Mouse (Mus musculus): ENCODE data around the gene Usp7. TPM values are rescaled to one million over a fixed set of nuclear protein-coding genes. Genes with fewer than 3 reads are reported as not detected.
A peak's percentile ranks its signal among the peaks of the same experiment; 100 is the strongest.
"Not testable (repeated sequence)": the region's sequence is repeated elsewhere in the genome, so short reads cannot be mapped to it uniquely, and the experiment has no call there.

The Usp7 gene
- polyA plus RNA-seq, 1 experiment from 2014 or later, result 23.3 TPM

GRCm38 (mm10) chr16:8738542-8739514 lies 53.3 kb downstream of the Usp7 start:
- H3K4me3 ChIP-seq, result peak overlapping the region; percentile 96
- no peaks in the 10 kb centered on the region for H3K27me3 ChIP-seq (ENCODE audit: insufficient read depth, poor library complexity, severe bottlenecking)
- peaks cover 32% of the 10 kb centered on the region for H3K4me1 ChIP-seq (replicated peaks)
- WGBS, result 7% methylated on average over 124 of the region's 126 CpGs
- H3K27ac ChIP-seq, result peak overlapping the region; percentile 98
- no peaks in the 10 kb centered on the region for H3K9me3 ChIP-seq
- peak; percentile 89 for DNase-seq (ENCODE audit: low spot score)
- H3K36me3 ChIP-seq, result no peaks in the 10 kb centered on the region

- no peaks in the 10 kb centered on the region for H3K36me3 ChIP-seq
- no peaks in the 10 kb centered on the region for H3K27me3 ChIP-seq (ENCODE audit: insufficient read depth, poor library complexity, severe bottlenecking)
- H3K4me3 ChIP-seq, result peak overlapping the region; percentile 96
- H3K27ac ChIP-seq, result peak overlapping the region; percentile 98
- WGBS, result 3% methylated on average over 110 of the region's 110 CpGs
- no peaks in the 10 kb centered on the region for H3K9me3 ChIP-seq
- peak; percentile 61 for DNase-seq (ENCODE audit: low spot score)
- peaks cover 32% of the 10 kb centered on the region for H3K4me1 ChIP-seq (replicated peaks)
Observed at GRCm38 (mm10) chr16:8737666-8738541, 54.2 kb downstream of the Usp7 start.

- H3K36me3 ChIP-seq, result no peaks in the 10 kb centered on the region
- peaks cover 32% of the 10 kb centered on the region for H3K4me1 ChIP-seq (replicated peaks)
- peak overlapping the region; percentile 98 for H3K27ac ChIP-seq
- peak overlapping the region; percentile 96 for H3K4me3 ChIP-seq
- H3K9me3 ChIP-seq, result no peaks in the 10 kb centered on the region
- WGBS, result 1% methylated on average over 11 of the region's 11 CpGs
- DNase-seq (ENCODE audit: low spot score), result no peak
- H3K27me3 ChIP-seq (ENCODE audit: insufficient read depth, poor library complexity, severe bottlenecking), result no peaks in the 10 kb centered on the region
Observed at GRCm38 (mm10) chr16:8737341-8737665, 54.8 kb downstream of the Usp7 start.

- WGBS, result 9% methylated on average over 7 of the region's 7 CpGs
- Histone ChIP-seq H3K9me3 (no peaks in the 10 kb centered on the region), H3K27ac (peak overlapping the region; percentile 98)
Observed at GRCm38 (mm10) chr16:8736757-8737156, 55.4 kb downstream of the Usp7 start.

DNA sequence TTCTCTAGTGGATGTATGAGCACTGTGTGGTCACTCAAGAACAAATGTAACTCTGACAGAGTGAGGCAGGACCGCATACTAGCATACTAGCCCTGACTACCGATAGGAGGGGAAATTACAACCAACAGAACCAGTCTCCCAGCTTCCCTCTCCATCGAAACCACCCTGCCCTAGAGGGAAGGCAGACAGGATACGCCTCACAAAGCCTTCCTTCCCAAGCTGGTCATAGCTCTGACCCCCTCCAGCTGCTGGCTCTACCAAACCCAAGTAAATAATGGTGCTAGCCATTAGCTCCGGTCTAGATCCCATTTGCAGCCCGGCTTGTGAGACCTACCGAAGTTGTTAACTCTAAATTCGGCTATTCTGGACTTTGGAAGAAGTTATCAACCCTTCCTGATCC lies 56.1 kb downstream of the Usp7 start:
- H3K27me3 ChIP-seq (ENCODE audit: insufficient read depth, poor library complexity, severe bottlenecking), result no peaks in the 10 kb centered on the region
- DNase-seq (ENCODE audit: low spot score), result peak; percentile 6
- H3K9me3 ChIP-seq, result no peaks in the 10 kb centered on the region
- peaks cover 37% of the 10 kb centered on the region for H3K4me1 ChIP-seq (replicated peaks)
- peak overlapping the region; percentile 96 for H3K4me3 ChIP-seq
- H3K27ac ChIP-seq, result peak overlapping the region; percentile 16; the same call in 1 of the 2 replicates
- H3K36me3 ChIP-seq, result no peaks in the 10 kb centered on the region; the same call in 1 of the 2 replicates
- WGBS, result 34% methylated on average over 8 of the region's 8 CpGs

More at GRCm38 (mm10) chr16:8736757-8737156, 55.4 kb downstream of the Usp7 start:
- Histone ChIP-seq H3K27me3 (ENCODE audit: insufficient read depth, poor library complexity, severe bottlenecking) (no peaks in the 10 kb centered on the region), H3K36me3 (no peaks in the 10 kb centered on the region), H3K4me1 (replicated peaks) (peaks cover 32% of the 10 kb centered on the region), H3K4me3 (peak overlapping the region; percentile 96)
- no peak for DNase-seq (ENCODE audit: low spot score)

- Histone ChIP-seq H3K4me1 (replicated peaks) (peaks cover 46% of the 10 kb centered on the region), H3K9me3 (no peaks in the 10 kb centered on the region), H3K27me3 (ENCODE audit: insufficient read depth, poor library complexity, severe bottlenecking) (no peaks in the 10 kb centered on the region), H3K27ac (no peak overlapping the region), H3K4me3 (no peak overlapping the region), H3K36me3 (no peaks in the 10 kb centered on the region; the same call in 1 of the 2 replicates)
- DNase-seq (ENCODE audit: low spot score), result no peak
- 86% methylated on average over 4 of the region's 4 CpGs for WGBS
Observed at GRCm38 (mm10) chr16:8734693-8735092, 57.4 kb downstream of the Usp7 start.

DNA sequence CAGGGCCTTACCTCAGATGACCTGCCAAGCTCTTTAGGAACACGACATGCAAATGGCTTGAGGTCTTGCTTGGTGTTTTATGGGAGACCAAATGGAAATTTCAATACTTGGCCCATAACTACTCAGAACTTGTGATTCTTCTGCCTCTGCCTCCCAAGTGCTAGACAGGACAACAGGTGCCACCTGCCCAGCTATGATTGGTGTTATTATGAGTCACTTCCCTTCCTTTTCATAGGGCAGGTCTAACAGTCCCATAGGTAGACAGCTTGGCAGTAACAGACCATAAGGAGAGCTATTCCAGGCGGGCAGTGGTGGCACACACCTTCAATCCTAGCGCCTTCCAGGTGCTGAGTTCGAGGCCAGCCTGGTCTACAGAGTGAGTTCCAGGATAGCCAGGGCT lies 58.5 kb downstream of the Usp7 start:
- no peaks in the 10 kb centered on the region for H3K27me3 ChIP-seq (ENCODE audit: insufficient read depth, poor library complexity, severe bottlenecking)
- H3K36me3 ChIP-seq, result no peaks in the 10 kb centered on the region; the same call in 1 of the 2 replicates
- DNase-seq (ENCODE audit: low spot score), result no peak
- H3K4me3 ChIP-seq, result no peak overlapping the region
- 95% methylated on average over 4 of the region's 4 CpGs for WGBS
- H3K9me3 ChIP-seq, result no peaks in the 10 kb centered on the region
- peaks cover 46% of the 10 kb centered on the region for H3K4me1 ChIP-seq (replicated peaks)
- no peak overlapping the region for H3K27ac ChIP-seq

DNA sequence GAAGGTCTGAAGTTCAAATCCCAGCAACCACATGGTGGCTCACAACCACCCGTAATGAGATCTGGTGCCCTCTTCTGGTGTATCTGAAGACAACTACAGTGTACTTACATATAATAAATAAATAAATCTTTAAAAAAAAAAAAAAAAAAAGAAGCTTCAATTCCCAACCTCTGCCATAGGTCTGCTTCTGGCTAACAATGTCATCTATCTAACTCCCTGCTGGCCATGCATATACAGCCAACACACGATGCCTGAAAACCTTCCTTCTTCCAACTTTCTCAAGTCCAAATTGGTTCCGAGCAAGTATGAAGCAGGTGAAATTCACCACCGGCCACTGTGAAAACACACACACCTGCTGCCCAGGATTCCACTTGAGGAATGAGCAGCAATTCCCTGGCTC lies 59.7 kb downstream of the Usp7 start:
- 97% methylated on average over 4 of the region's 4 CpGs for WGBS
- H3K27ac ChIP-seq; H3K9me3 ChIP-seq; DNase-seq (ENCODE audit: low spot score); H3K36me3 ChIP-seq; H3K27me3 ChIP-seq (ENCODE audit: insufficient read depth, poor library complexity, severe bottlenecking); H3K4me3 ChIP-seq: not testable (repeated sequence)
- peaks cover 46% of the 10 kb centered on the region for H3K4me1 ChIP-seq (replicated peaks)

DNA sequence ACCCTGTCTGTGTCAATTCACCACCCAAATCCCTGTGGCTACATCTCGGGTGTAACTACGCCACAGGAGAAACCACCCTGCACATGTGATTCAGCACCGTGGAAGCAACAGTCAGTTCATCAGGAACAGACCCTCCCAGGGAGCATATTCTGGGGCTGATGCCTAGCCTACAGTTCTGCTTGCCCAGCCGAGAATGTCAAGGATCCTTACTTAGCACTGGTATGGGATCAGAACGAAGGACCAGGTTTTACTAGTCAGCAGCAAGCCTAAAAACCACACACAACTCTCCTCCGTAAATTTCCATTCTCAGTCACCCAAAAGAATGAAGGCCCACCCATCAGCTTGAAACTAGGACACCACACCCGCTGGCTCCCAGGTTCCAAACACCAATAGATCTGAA lies 60.5 kb downstream of the Usp7 start:
- 90% methylated on average over 7 of the region's 7 CpGs for WGBS
- Histone ChIP-seq H3K27ac (no peak overlapping the region), H3K9me3 (no peaks in the 10 kb centered on the region), H3K27me3 (ENCODE audit: insufficient read depth, poor library complexity, severe bottlenecking) (no peaks in the 10 kb centered on the region), H3K4me3 (no peak overlapping the region), H3K4me1 (replicated peaks) (peaks cover 40% of the 10 kb centered on the region), H3K36me3 (peaks cover 5% of the 10 kb centered on the region; the same call in 1 of the 2 replicates)
- no peak for DNase-seq (ENCODE audit: low spot score)

DNA sequence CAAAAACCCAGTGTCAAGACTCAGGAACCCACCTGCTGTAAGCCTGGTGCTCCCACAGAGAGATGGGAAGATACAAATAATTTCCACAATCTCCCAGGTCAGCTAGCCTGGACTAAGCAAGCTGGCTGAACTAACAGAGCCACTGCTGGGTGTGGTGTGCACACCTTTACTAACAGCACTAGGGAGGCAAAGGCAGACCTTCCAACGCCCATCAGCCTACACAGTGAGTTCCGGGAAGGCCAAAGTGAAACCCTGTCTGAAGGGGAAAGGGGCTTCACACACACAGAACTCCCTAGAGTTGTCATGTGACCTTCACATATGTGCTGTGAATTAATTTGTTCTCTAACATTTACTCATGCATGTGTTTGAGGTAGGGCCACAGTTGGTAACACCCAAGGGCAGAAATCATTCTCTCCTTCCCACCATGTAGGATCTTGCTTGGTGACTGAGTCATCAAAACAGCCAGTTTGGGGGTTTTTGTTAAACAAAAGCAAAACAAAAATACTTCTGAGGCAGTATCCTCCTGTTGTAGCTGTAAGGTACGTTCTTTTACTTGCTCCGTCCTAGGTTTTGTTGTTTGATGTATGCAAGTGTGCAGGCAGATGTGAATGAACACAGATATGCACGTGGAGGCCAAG lies 63.9 kb downstream of the Usp7 start:
- H3K4me3 ChIP-seq, result no peak overlapping the region
- no peaks in the 10 kb centered on the region for H3K9me3 ChIP-seq
- H3K4me1 ChIP-seq (replicated peaks), result peaks cover 13% of the 10 kb centered on the region; the same call in 1 of the 2 replicates
- 92% methylated on average over 5 of the region's 5 CpGs for WGBS
- H3K36me3 ChIP-seq, result peaks cover 5% of the 10 kb centered on the region; the same call in 1 of the 2 replicates
- no peak for DNase-seq (ENCODE audit: low spot score)
- H3K27ac ChIP-seq, result no peak overlapping the region
- no peaks in the 10 kb centered on the region for H3K27me3 ChIP-seq (ENCODE audit: insufficient read depth, poor library complexity, severe bottlenecking)

- H3K9me3 ChIP-seq, result no peaks in the 10 kb centered on the region
- peaks cover 7% of the 10 kb centered on the region; the same call in 1 of the 2 replicates for H3K4me1 ChIP-seq (replicated peaks)
- H3K36me3 ChIP-seq, result peaks cover 5% of the 10 kb centered on the region; the same call in 1 of the 2 replicates
- DNase-seq (ENCODE audit: low spot score), result no peak
- 91% methylated on average over 2 of the region's 2 CpGs for WGBS
- H3K27ac ChIP-seq, result no peak overlapping the region
- H3K4me3 ChIP-seq, result no peak overlapping the region
- no peaks in the 10 kb centered on the region for H3K27me3 ChIP-seq (ENCODE audit: insufficient read depth, poor library complexity, severe bottlenecking)
Observed at GRCm38 (mm10) chr16:8725807-8726206, 66.3 kb downstream of the Usp7 start.

DNA sequence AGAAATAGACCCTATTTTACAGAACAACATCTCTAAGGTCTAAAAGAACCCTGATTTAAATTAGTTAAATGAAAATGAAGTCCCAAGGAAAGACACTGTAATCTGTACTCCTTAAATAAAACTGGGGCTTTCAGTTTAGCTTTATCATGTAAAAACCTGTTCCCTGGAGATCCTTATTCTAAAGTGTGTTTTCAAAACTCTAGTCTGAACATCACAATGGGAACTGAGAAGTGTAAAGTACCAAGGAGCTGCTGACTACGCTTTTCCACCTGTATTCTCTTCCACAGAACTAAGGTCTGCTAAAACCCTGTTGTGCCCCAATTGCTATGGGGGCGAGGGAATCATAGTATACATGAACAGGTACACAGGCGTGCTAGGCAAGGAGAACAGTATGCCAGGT lies 68.1 kb downstream of the Usp7 start:
- no peak for DNase-seq (ENCODE audit: low spot score)
- H3K9me3 ChIP-seq, result no peaks in the 10 kb centered on the region
- 85% methylated on average over 3 of the region's 3 CpGs for WGBS
- H3K4me3 ChIP-seq, result no peak overlapping the region
- H3K36me3 ChIP-seq, result 0 out of 2 replicates have a peak, but pooled peaks cover 5% of the 10 kb centered on the region
- H3K27me3 ChIP-seq (ENCODE audit: insufficient read depth, poor library complexity, severe bottlenecking), result no peaks in the 10 kb centered on the region
- no peak overlapping the region for H3K27ac ChIP-seq
- H3K4me1 ChIP-seq (replicated peaks), result peaks cover 4% of the 10 kb centered on the region; the same call in 1 of the 2 replicates

Data from hindbrain, embryonic 10.5 days (tissue).